Mouse (Mus musculus) thymus, adult 18-20 months (tissue): ENCODE measurements around the gene Olfr1463.

Experiments
- DNase-seq, 2 experiments: peaks; one replicate each; pipeline ENCODE4 v3.0.0; 2022; ENCODE audit warnings: mixed read lengths in 2 of 2

Gene Olfr1463

DNA sequence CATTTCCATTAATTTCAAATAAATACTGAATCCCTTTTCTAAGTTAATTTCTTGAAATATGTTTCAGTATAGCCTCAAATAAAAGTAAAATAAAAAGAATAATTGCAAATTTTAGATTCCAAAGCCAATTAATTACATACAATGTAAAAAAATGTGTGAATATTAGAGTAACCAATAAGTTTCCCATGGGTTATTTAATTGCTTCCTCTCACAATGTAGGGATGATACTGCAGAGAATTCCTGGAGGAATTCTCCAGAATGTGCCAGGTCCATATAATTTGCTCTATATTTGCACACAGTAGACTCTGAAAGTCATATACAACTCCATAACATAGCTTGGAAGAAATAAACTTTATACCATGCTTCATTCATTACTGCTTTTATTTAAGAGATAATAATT is at the start of gene Olfr1463:
TSS of gene Olfr1463 (plus strand) at position 301 of the 400 bp plus-strand sequence.
- DNase-seq = no peak

DNA sequence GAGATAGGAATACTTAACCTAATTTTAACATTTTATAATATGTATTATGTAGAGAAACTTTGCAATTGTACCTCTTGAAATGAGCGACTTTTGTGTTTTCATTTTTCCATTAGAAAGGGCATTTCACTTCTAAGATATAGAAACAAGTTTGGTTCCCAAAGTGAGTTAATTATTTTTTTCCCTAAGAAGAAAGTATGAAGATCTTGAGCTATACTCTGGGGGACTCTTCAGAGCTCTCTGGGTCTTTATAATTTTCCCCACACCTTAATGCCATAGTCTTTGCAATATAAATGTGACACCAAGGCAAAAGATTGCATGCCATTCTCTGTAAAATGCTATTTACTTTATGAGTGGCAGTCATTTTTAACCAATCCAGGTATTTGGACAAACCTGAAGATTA is 45.7 kb upstream of the Olfr1463 start, which contains the start of gene Olfr1462:
TSS of gene Olfr1462 (plus strand) at position 301 of the 400 bp plus-strand sequence.
- no peak for DNase-seq

DNA sequence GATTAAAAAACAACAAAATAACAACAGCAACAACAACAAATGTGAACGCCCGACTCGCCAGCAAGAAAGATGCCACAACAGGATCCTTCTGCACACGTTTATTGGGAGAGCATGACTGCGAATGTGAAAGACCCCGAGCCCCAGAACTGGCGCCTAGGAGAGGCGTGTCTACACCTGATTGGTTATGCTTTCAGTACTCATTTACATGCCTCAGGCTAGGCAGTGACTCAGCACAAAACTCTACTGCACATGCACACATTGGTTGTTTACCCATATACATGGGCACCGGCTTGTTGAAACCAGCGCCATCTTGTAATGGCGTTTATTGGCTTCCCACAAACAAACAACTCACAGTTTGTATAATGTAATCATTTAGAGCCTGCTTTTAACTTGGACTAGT is 9.5 kb upstream of the Olfr1463 start:
- DNase-seq = no peak
